Mouse (Mus musculus) liver, embryonic 12.5 days (tissue): ENCODE data around the gene Decr2. TPM values are rescaled to one million over a fixed set of nuclear protein-coding genes. Genes with fewer than 3 reads are reported as not detected.
A peak's percentile ranks its signal among the peaks of the same experiment; 100 is the strongest.
"Not testable (repeated sequence)": the region's sequence is repeated elsewhere in the genome, so short reads cannot be mapped to it uniquely, and the experiment has no call there.

Source experiments
- ATAC-seq: fragments of 200-750 bp; cut with Nextera tagmentation; 2 replicates; pipeline ENCODE4 v1.8.0; 2017; ENCODE audit warnings: moderate number of reproducible peaks, mild to moderate bottlenecking, moderate library complexity
- H3K27ac ChIP-seq: fragments of 300-500 bp; sonication (generic); 2 replicates; pipeline ENCODE4 v1.5.1; 2016; ENCODE audit warnings: mild to moderate bottlenecking
- H3K27me3 ChIP-seq: fragments of 300-500 bp; sonication (generic); replicated peaks from 2 replicates; pipeline ENCODE4 v1.6.1; 2016; ENCODE audit warnings: mild to moderate bottlenecking, moderate library complexity
- H3K36me3 ChIP-seq: fragments of 300-500 bp; sonication (generic); 2 replicates; pipeline ENCODE4 v1.6.1; 2016; ENCODE audit warnings: mild to moderate bottlenecking, moderate library complexity
- H3K4me1 ChIP-seq: fragments of 300-500 bp; sonication (generic); 2 replicates; pipeline ENCODE4 v1.6.1; 2016
- H3K4me2 ChIP-seq: fragments of 300-500 bp; sonication (generic); 2 replicates; pipeline ENCODE4 v1.6.1; 2016; ENCODE audit warnings: mild to moderate bottlenecking, moderate library complexity
- H3K4me3 ChIP-seq: fragments of 300-500 bp; sonication (generic); 2 replicates; pipeline ENCODE4 v1.5.1; 2016; ENCODE audit warnings: mild to moderate bottlenecking, moderate library complexity
- H3K9ac ChIP-seq: fragments of 300-500 bp; sonication (generic); 2 replicates; pipeline ENCODE4 v1.6.1; 2016; ENCODE audit warnings: mild to moderate bottlenecking, moderate library complexity
- H3K9me3 ChIP-seq: fragments of 300-500 bp; sonication (generic); replicated peaks from 2 replicates; pipeline ENCODE4 v1.6.1; 2016; ENCODE audit warnings: mild to moderate bottlenecking, moderate library complexity
- WGBS: fragments of 180-500 bp; shearing (Covaris S2); methylation state at CpG from one replicate; pipeline ENCODE4 v1.1.7; 2016; ENCODE audit not compliant: insufficient replicate concordance; 5-methylcytosine and 5-hydroxymethylcytosine counted together
- polyA plus RNA-seq: library from polyadenylated mRNA; unstranded; fragments of >200 nt; fragmentation: Nextera tagmentation; extraction: Ambion mirVana; gene quantifications from 2 replicates; pipeline ENCODE4 v1.2.1, GENCODE M21; 2016

The Decr2 gene
- polyA plus RNA-seq, 1 experiment from 2014 or later, result 12.0 TPM

DNA sequence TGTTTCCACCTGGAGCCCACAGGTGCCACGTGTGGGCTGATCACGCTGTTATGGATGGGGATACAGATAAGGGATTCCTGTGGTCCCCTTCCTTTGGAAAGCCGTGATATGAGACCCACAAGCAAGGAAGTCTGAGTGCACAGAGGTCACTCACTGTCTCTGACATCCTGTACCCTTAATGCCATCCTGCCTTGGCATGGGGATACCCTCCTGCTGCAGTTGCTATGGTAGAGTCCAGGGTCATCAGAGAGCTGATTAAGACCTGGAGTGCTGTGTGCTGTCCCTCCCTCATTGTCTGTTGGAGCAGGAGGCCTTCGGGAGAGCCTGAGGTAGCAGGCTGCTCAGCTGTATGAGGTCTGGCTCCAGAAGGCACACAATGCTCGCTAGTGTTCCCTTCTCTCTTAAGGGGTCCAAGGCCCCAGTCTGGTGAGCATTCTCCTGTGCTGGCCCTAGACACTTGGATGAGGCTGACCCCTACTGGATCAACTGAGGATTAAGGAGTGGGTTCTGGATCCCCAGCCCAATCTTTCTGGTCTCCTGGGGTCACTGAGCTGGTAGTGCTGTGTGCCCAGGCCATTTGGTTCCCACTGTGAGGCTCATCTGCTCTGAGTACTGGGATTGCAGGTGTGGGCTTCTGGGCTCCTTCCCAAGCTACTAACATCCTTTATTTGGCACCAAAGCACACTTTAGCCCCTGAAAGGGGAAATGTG, 32.4 kb upstream of the Decr2 start:
- H3K4me1 ChIP-seq, result peaks cover 30% of the 10 kb centered on the region
- H3K4me3 ChIP-seq, result peak overlapping the region; percentile 94; the same call in 1 of the 2 replicates
- H3K9ac ChIP-seq, result no peak overlapping the region
- H3K27me3 ChIP-seq, result peaks cover 22% of the 10 kb centered on the region
- H3K4me2 ChIP-seq, result peak overlapping the region; percentile 84
- no peaks in the 10 kb centered on the region for H3K9me3 ChIP-seq
- no peak overlapping the region for H3K27ac ChIP-seq
- WGBS, result 53% methylated on average over 5 of the region's 5 CpGs
- no peak for ATAC-seq
- H3K36me3 ChIP-seq, result peaks cover 27% of the 10 kb centered on the region

DNA sequence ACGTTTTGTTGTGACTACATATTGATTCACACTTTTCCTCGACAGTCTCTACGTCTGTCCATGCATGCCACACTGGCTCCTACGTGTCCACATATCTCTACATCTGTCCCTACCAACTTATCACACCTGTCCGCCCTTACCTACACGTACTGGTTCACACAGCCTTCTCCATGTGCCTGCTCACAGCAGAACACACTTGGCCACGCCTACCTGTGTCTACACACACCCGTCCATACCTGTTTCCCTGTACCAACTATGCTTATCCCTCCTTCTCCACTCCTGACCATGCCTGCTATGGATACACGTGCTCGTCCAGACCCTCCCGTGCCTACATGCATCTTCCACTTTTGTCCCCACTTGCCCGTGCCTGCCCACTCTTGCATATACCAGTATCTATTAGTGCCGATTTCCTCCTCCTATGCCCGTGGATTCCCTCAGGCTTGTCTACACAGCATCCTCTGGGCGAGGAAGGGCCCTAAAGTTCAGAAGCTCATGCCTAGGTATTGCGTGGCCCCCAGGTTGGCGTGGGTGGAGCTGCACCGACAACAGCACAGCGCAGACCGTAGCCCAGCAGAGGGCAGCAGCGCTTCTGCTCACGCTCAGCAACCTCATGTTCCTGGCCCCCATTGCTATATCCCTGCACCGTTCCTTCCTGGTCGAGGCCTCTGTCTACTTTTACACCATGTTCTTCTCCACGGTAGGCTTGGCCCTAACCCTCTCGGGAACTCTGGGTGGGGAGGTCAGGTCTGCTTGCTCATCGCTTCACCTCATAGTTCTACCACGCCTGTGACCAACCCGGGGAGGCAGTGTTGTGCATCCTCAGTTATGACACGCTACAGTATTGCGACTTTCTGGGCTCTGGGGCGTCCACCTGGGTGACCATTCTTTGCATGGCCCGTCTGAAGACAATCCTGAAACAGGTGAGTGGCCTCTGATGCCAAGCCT, 29.9 kb upstream of the Decr2 start:
- 0 out of 2 replicates have a peak overlapping the region, but pooled peaks have one; percentile 8 for H3K4me2 ChIP-seq
- WGBS, result 39% methylated on average over 33 of the region's 33 CpGs

DNA sequence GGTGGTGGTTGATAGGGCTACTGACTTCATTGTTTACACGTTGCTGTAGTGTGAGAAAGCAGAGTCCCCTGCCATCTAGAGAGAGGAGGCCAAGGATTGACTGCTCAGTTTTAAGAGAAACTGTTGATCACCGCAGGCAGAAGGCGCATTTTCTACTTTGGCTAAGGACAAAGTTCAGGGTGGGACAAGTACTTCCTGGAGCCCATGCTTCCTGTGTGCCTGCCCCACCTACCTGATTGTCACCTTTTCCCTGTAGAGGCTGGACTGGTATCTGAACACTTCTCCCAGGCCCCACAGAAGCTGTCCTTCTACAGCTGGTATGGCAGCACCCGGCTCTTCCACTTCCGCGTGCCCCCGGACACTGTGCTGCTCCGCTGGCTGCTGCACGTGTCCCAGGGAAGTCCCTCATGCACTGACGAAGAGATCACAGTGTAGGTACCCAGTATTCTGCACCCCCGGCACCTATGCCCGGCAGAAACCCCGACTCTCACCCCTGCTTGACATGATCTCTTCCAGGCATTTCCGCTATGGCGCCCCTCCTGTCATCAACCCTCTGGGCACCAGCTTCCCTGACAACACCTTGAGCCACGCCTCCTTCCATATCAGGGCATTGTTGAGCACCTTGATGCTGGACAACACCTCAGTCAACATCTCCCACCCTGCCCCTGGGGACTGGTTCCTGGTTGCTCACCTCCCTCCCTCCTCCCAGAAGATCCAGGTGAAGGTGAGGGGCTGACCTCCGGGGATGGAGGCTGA, 26.5 kb upstream of the Decr2 start:
- peaks cover 81% of the 10 kb centered on the region for H3K27me3 ChIP-seq
- H3K27ac ChIP-seq, result no peak overlapping the region
- no peak overlapping the region for H3K4me2 ChIP-seq
- no peak for ATAC-seq
- no peak overlapping the region for H3K9ac ChIP-seq
- H3K4me3 ChIP-seq, result no peak overlapping the region
- 77% methylated on average over 17 of the region's 17 CpGs for WGBS
- H3K4me1 ChIP-seq, result peaks cover 32% of the 10 kb centered on the region
- H3K9me3 ChIP-seq, result no peaks in the 10 kb centered on the region
- no peaks in the 10 kb centered on the region for H3K36me3 ChIP-seq

More for the DNA sequence above, 29.9 kb upstream of the Decr2 start:
- peak; percentile 41; the same call in 1 of the 2 replicates for ATAC-seq
- no peak overlapping the region for H3K9ac ChIP-seq
- H3K36me3 ChIP-seq, result peaks cover 1% of the 10 kb centered on the region
- no peak overlapping the region for H3K27ac ChIP-seq
- H3K9me3 ChIP-seq, result no peaks in the 10 kb centered on the region
- peaks cover 47% of the 10 kb centered on the region for H3K27me3 ChIP-seq
- peaks cover 35% of the 10 kb centered on the region for H3K4me1 ChIP-seq
- no peak overlapping the region for H3K4me3 ChIP-seq

- ATAC-seq, result no peak
- no peaks in the 10 kb centered on the region for H3K36me3 ChIP-seq
- no peaks in the 10 kb centered on the region for H3K9me3 ChIP-seq
- H3K27ac ChIP-seq, result no peak overlapping the region
- no peak overlapping the region for H3K4me3 ChIP-seq
- H3K4me2 ChIP-seq, result no peak overlapping the region
- no peak overlapping the region for H3K9ac ChIP-seq
- 64% methylated on average over 3 of the region's 3 CpGs for WGBS
- peaks cover 32% of the 10 kb centered on the region for H3K4me1 ChIP-seq
- H3K27me3 ChIP-seq, result peaks cover 87% of the 10 kb centered on the region
These were observed 25.9 kb upstream of the Decr2 start for GRCm38 (mm10) chr17:26115956-26116487.

GRCm38 (mm10) chr17:26115205-26115898, 25.2 kb upstream of the Decr2 start:
- WGBS, result 72% methylated on average over 7 of the region's 7 CpGs
- Histone ChIP-seq H3K27ac (no peak overlapping the region), H3K4me2 (no peak overlapping the region), H3K36me3 (no peaks in the 10 kb centered on the region), H3K9me3 (no peaks in the 10 kb centered on the region), H3K9ac (no peak overlapping the region), H3K4me3 (no peak overlapping the region), H3K27me3 (peaks cover 94% of the 10 kb centered on the region), H3K4me1 (peaks cover 30% of the 10 kb centered on the region)
- no peak for ATAC-seq

DNA sequence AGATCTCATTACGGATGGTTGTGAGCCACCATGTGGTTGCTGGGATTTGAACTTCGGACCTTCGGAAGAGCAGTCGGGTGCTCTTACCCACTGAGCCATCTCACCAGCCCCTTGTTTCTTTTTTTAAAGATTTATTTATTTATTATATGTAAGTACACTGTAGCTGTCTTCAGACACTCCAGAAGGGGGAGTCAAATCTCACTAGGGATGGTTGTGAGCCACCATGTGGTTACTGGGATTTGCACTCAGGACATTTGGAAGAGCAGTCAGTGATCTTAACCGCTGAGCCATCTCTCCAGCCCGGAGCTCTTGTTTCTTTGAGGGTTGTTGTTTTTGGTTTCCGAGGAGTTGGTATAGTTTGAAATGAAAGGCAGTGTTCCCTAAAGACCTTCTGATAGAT, 24.3 kb upstream of the Decr2 start:
- Histone ChIP-seq H3K27me3 (peaks cover 96% of the 10 kb centered on the region), H3K4me1 (peaks cover 22% of the 10 kb centered on the region)
- not testable (repeated sequence) for ATAC-seq, H3K9me3 ChIP-seq, H3K27ac ChIP-seq, H3K4me2 ChIP-seq, H3K4me3 ChIP-seq, H3K9ac ChIP-seq, H3K36me3 ChIP-seq
- WGBS, result 50% methylated on average over 7 of the region's 7 CpGs

DNA sequence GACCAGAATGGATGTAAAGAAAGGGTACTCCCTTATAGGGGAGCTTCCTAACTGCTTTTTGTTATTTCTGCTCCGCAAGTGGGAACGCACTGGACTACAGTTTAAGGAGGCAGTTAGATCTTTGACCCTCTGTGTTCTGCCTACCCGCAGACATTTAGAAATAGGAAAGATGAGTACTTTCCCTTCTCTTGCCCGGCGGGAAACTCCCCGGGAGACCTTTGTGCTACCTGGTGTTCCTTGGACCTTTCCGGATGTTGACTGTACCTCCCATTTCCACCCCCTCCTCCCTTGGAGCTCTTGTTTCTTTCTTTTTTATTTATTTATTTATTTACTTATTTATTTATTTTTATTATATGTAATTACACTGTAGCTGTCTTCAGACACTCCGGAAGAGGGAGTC, 23.9 kb upstream of the Decr2 start:
- Histone ChIP-seq H3K4me3 (peak overlapping the region; percentile 73), H3K4me1 (peaks cover 22% of the 10 kb centered on the region), H3K27ac (no peak overlapping the region), H3K27me3 (peaks cover 93% of the 10 kb centered on the region), H3K9ac (peak overlapping the region; percentile 80), H3K36me3 (no peaks in the 10 kb centered on the region), H3K9me3 (no peaks in the 10 kb centered on the region), H3K4me2 (peak overlapping the region; percentile 95)
- WGBS, result 13% methylated on average over 8 of the region's 8 CpGs
- no peak for ATAC-seq

DNA sequence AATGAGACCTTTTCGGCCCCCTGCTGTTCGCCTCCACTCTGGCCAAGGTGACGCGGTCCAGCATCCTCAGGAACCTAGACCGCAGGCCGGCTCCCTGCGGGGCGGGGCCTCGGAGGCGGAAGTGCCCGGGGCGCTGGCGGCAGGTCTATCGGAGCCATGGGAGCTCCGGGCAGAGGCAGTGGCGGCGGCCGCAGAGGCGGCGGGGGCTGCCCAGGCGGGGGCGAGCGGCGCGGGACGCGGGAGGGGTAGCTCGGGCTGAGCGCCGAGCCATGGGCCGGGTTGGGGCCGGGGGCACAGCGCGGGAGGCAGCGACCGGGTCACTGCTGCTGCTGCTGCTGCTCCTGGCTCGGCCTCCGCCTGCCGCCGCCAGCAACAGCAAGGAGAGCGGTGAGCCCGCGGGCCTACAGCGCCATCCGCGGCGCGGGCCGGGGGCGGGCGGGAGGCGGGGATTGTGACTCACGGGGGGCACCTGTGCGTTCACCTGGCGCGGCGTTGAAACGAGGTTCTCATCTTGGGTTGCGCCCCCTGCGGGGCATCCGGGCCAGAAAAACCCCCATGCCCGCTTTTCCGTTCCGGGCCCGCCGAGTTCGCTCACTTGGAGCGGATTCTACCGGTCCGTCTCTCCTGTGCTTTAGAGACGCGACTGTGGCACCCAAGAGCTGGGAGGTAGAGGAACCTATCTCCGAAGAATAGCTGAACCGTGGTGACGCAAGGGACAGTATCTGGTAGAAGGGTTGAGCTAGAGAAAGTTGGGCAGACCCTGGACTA, 23.2 kb upstream of the Decr2 start, which contains the start of gene Tmem8:
TSS of gene Tmem8 (plus strand) at position 119 of the 768 bp plus-strand sequence.
- peaks cover 22% of the 10 kb centered on the region for H3K4me1 ChIP-seq
- peak; percentile 74 for ATAC-seq
- H3K27ac ChIP-seq, result no peak within 1 kb of the TSS
- H3K9me3 ChIP-seq, result no peaks in the 10 kb centered on the region
- H3K36me3 ChIP-seq, result no peaks in the 10 kb centered on the region
- WGBS, result 1% methylated on average over 75 of the region's 75 CpGs
- H3K4me2 ChIP-seq, result peak within 1 kb of the TSS; percentile 95
- peak within 1 kb of the TSS; percentile 80 for H3K9ac ChIP-seq
- H3K27me3 ChIP-seq, result peaks cover 91% of the 10 kb centered on the region
- H3K4me3 ChIP-seq, result peak within 1 kb of the TSS; percentile 73

- no peak overlapping the region for H3K27ac ChIP-seq
- H3K4me3 ChIP-seq, result peak overlapping the region; percentile 73
- H3K9ac ChIP-seq, result peak overlapping the region; percentile 80
- H3K27me3 ChIP-seq, result peaks cover 85% of the 10 kb centered on the region
- WGBS, result 19% methylated on average over 14 of the region's 14 CpGs
- peaks cover 22% of the 10 kb centered on the region for H3K4me1 ChIP-seq
- no peaks in the 10 kb centered on the region for H3K36me3 ChIP-seq
- peak overlapping the region; percentile 95 for H3K4me2 ChIP-seq
- no peak; the same call in 1 of the 2 replicates for ATAC-seq
- H3K9me3 ChIP-seq, result no peaks in the 10 kb centered on the region
These were observed 22.6 kb upstream of the Decr2 start for GRCm38 (mm10) chr17:26112751-26113150.

DNA sequence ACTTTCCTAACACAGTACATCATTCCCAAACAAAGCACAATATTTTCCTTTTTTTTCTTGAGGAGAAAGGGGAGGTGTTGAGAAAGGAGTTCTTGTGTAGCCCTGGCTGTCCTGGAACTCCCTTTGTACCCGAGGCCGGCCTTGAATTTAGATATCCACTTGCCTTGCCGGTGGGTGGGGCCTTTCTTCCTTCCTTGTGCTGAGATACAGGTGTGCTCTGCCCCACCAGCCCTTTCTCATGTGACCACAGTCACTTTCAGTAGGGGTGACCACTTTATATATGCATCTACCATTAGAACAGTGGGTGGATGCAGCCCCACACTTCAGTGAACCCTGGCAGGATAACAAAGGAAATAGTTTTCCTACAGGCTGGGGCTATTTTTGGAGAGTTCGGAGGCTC, 21.6 kb upstream of the Decr2 start:
- H3K4me1 ChIP-seq, result peaks cover 20% of the 10 kb centered on the region
- peaks cover 74% of the 10 kb centered on the region for H3K27me3 ChIP-seq
- H3K36me3 ChIP-seq, result no peaks in the 10 kb centered on the region
- no peak overlapping the region for H3K4me2 ChIP-seq
- H3K4me3 ChIP-seq, result no peak overlapping the region
- no peak for ATAC-seq
- WGBS, result 30% methylated on average over 4 of the region's 4 CpGs
- H3K9me3 ChIP-seq, result no peaks in the 10 kb centered on the region
- no peak overlapping the region for H3K9ac ChIP-seq
- H3K27ac ChIP-seq, result no peak overlapping the region
